Mouse (Mus musculus) heart, postnatal 0 days (tissue): ENCODE measurements around the gene Bcr.
A peak's percentile ranks its signal among the peaks of the same experiment; 100 is the strongest.

ENCODE experiments used
- CTCF ChIP-seq: IDR thresholded peaks from 2 replicates; pipeline ENCODE4 v1.5.1; 2016; ENCODE audit warnings: antibody characterized with exemption, control low read depth, low read depth
- EP300 ChIP-seq: IDR thresholded peaks from 2 replicates; pipeline ENCODE4 v1.6.1; 2016; ENCODE audit warnings: antibody characterized with exemption, low read depth

DNA sequence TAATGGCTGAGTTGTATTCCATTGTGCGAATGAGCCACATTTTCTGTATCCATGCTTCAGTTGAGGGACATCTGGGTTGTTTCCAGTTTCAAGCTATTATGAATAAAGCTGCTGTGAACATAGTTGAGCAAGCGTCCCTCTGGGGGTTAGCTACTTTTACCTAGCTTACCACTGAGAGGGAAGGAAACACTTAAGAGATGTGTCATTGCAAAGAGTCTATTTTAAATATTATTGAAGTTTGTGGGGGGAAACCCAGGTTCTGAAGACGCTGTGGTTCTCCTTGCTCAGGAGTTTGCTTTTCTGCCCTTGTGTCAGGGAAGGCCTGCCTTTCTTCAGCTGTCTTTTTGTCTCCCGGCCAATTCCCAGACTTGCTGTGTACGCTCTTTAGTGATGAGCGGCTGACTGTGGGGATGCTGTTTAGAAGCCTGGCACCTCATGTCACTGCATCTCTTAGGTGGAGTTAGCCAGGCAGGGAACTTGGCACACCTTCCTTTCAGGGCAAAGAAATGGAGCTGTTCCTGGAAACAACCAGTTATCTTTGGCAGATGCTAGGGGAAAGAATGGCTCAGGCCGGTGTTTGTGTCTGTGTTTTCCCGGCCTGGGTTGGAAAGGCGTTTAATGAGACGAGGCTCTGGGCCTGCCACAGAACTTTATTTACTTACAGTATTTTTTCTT is 31.2 kb downstream of the Bcr start:
- TF ChIP-seq CTCF (no peak), EP300 (0 out of 2 replicates have a peak, but pooled peaks have one; percentile 24)
